Mouse (Mus musculus): ENCODE measurements around the gene Dysf. TPM values are rescaled to one million over a fixed set of nuclear protein-coding genes. Genes with fewer than 3 reads are reported as not detected.
A peak's percentile ranks its signal among the peaks of the same experiment; 100 is the strongest.

Gene Dysf
- polyA plus RNA-seq, 1 experiment from 2014 or later, result 13.2 TPM

GRCm38 (mm10) chr6:84233783-84234182 is 225.4 kb downstream of the Dysf start:
- peaks cover 27% of the 10 kb centered on the region for H3K4me1 ChIP-seq (ENCODE audit: control insufficient read depth, insufficient read depth, low read length)
- H3K36me3 ChIP-seq (ENCODE audit: control insufficient read depth, insufficient read depth), result no peaks in the 10 kb centered on the region
- H3K27me3 ChIP-seq (ENCODE audit: control insufficient read depth, insufficient read depth, low read length), result no peaks in the 10 kb centered on the region
- no peak overlapping the region for H3K4me2 ChIP-seq (ENCODE audit: low read depth, low read length)
- 0 out of 2 replicates have a peak overlapping the region, but pooled peaks have one; percentile 14 for H3K9ac ChIP-seq (ENCODE audit: low read length)
- 0 out of 2 replicates have a peak, but pooled peaks cover 2% of the 10 kb centered on the region for H3K9me3 ChIP-seq (replicated peaks; ENCODE audit: control insufficient read depth, low read length)
- H3K27ac ChIP-seq (ENCODE audit: low read length), result no peak overlapping the region
- no peak overlapping the region for H3K4me3 ChIP-seq (ENCODE audit: low read length)
- ATAC-seq (replicated peaks; ENCODE audit: extremely low read depth, insufficient read depth, low FRiP score), result no peak
- 47% methylated on average over 6 of the region's 6 CpGs for WGBS

GRCm38 (mm10) chr6:84235365-84235764 is 227.0 kb downstream of the Dysf start:
- Histone ChIP-seq H3K9me3 (replicated peaks; ENCODE audit: control insufficient read depth, low read length) (0 out of 2 replicates have a peak, but pooled peaks cover 2% of the 10 kb centered on the region), H3K9ac (ENCODE audit: low read length) (no peak overlapping the region), H3K27ac (ENCODE audit: low read length) (no peak overlapping the region), H3K4me2 (ENCODE audit: low read depth, low read length) (no peak overlapping the region), H3K4me3 (ENCODE audit: low read length) (no peak overlapping the region), H3K27me3 (ENCODE audit: control insufficient read depth, insufficient read depth, low read length) (no peaks in the 10 kb centered on the region), H3K36me3 (ENCODE audit: control insufficient read depth, insufficient read depth) (no peaks in the 10 kb centered on the region), H3K4me1 (ENCODE audit: control insufficient read depth, insufficient read depth, low read length) (peaks cover 27% of the 10 kb centered on the region)
- ATAC-seq (replicated peaks; ENCODE audit: extremely low read depth, insufficient read depth, low FRiP score), result no peak
- WGBS, result 91% methylated on average over 2 of the region's 2 CpGs

GRCm38 (mm10) chr6:84243385-84243784 is 235.0 kb downstream of the Dysf start:
- H3K4me2 ChIP-seq (ENCODE audit: low read depth, low read length), result no peak overlapping the region
- no peaks in the 10 kb centered on the region; the same call in 1 of the 2 replicates for H3K9me3 ChIP-seq (replicated peaks; ENCODE audit: control insufficient read depth, low read length)
- H3K36me3 ChIP-seq (ENCODE audit: control insufficient read depth, insufficient read depth), result no peaks in the 10 kb centered on the region
- H3K9ac ChIP-seq (ENCODE audit: low read length), result no peak overlapping the region
- WGBS, result 45% methylated on average over 3 of the region's 3 CpGs
- H3K4me1 ChIP-seq (ENCODE audit: control insufficient read depth, insufficient read depth, low read length), result peaks cover 15% of the 10 kb centered on the region
- peak overlapping the region; percentile 76 for H3K27ac ChIP-seq (ENCODE audit: low read length)
- H3K4me3 ChIP-seq (ENCODE audit: low read length), result no peak overlapping the region
- peak; percentile 90 for ATAC-seq (replicated peaks; ENCODE audit: extremely low read depth, insufficient read depth, low FRiP score)
- no peaks in the 10 kb centered on the region for H3K27me3 ChIP-seq (ENCODE audit: control insufficient read depth, insufficient read depth, low read length)

- H3K9me3 ChIP-seq (replicated peaks; ENCODE audit: control insufficient read depth, low read length), result no peaks in the 10 kb centered on the region; the same call in 1 of the 2 replicates
- peaks cover 15% of the 10 kb centered on the region for H3K4me1 ChIP-seq (ENCODE audit: control insufficient read depth, insufficient read depth, low read length)
- no peak overlapping the region for H3K27ac ChIP-seq (ENCODE audit: low read length)
- no peaks in the 10 kb centered on the region for H3K27me3 ChIP-seq (ENCODE audit: control insufficient read depth, insufficient read depth, low read length)
- H3K4me3 ChIP-seq (ENCODE audit: low read length), result no peak overlapping the region
- no peaks in the 10 kb centered on the region for H3K36me3 ChIP-seq (ENCODE audit: control insufficient read depth, insufficient read depth)
- no peak overlapping the region for H3K4me2 ChIP-seq (ENCODE audit: low read depth, low read length)
- no peak overlapping the region for H3K9ac ChIP-seq (ENCODE audit: low read length)
- WGBS, result 77% methylated on average over 4 of the region's 4 CpGs
- ATAC-seq (replicated peaks; ENCODE audit: extremely low read depth, insufficient read depth, low FRiP score), result no peak
Observed at GRCm38 (mm10) chr6:84246101-84246760, 237.8 kb downstream of the Dysf start.

- H3K4me3 ChIP-seq (ENCODE audit: low read length), result no peak overlapping the region
- no peaks in the 10 kb centered on the region for H3K36me3 ChIP-seq (ENCODE audit: control insufficient read depth, insufficient read depth)
- no peak for ATAC-seq (replicated peaks; ENCODE audit: extremely low read depth, insufficient read depth, low FRiP score)
- H3K9me3 ChIP-seq (replicated peaks; ENCODE audit: control insufficient read depth, low read length), result no peaks in the 10 kb centered on the region; the same call in 1 of the 2 replicates
- H3K4me2 ChIP-seq (ENCODE audit: low read depth, low read length), result no peak overlapping the region
- H3K4me1 ChIP-seq (ENCODE audit: control insufficient read depth, insufficient read depth, low read length), result peaks cover 15% of the 10 kb centered on the region
- no peak overlapping the region for H3K9ac ChIP-seq (ENCODE audit: low read length)
- WGBS, result 45% methylated on average over 5 of the region's 5 CpGs
- no peak overlapping the region for H3K27ac ChIP-seq (ENCODE audit: low read length)
- no peaks in the 10 kb centered on the region for H3K27me3 ChIP-seq (ENCODE audit: control insufficient read depth, insufficient read depth, low read length)
Observed at GRCm38 (mm10) chr6:84246979-84247378, 238.6 kb downstream of the Dysf start.

Other genes starting within 250 kb of the Dysf start
- not detected in 2 replicates for gene Ankrd53, start 245.9 kb upstream of the Dysf start, polyA plus RNA-seq (2015; fragmentation: Nextera tagmentation; extraction: Ambion mirVana)
- gene Tex261, start 232.8 kb upstream of the Dysf start, polyA plus RNA-seq (2015; fragmentation: Nextera tagmentation; extraction: Ambion mirVana), result 89.9 and 108 TPM in 2 replicates
- gene Nagk, start 213.6 kb upstream of the Dysf start, polyA plus RNA-seq (2015; fragmentation: Nextera tagmentation; extraction: Ambion mirVana), result 67.5 and 69.6 TPM in 2 replicates
- gene Paip2b, start 176.8 kb upstream of the Dysf start, polyA plus RNA-seq (2015; fragmentation: Nextera tagmentation; extraction: Ambion mirVana), result 12.3 and 13.9 TPM in 2 replicates
- 37.0 and 39.8 TPM in 2 replicates for gene Zfp638, start 141.5 kb upstream of the Dysf start, polyA plus RNA-seq (2015; fragmentation: Nextera tagmentation; extraction: Ambion mirVana)